Mouse (Mus musculus): ENCODE measurements around the gene 4930572O03Rik. TPM values are rescaled to one million over a fixed set of nuclear protein-coding genes. Genes with fewer than 3 reads are reported as not detected.
A peak's percentile ranks its signal among the peaks of the same experiment; 100 is the strongest.
"Not testable (repeated sequence)": the region's sequence is repeated elsewhere in the genome, so short reads cannot be mapped to it uniquely, and the experiment has no call there.

4930572O03Rik gene
- not detected in 2 replicates for polyA plus RNA-seq (2015; fragmentation: Nextera tagmentation; extraction: Ambion mirVana)

DNA sequence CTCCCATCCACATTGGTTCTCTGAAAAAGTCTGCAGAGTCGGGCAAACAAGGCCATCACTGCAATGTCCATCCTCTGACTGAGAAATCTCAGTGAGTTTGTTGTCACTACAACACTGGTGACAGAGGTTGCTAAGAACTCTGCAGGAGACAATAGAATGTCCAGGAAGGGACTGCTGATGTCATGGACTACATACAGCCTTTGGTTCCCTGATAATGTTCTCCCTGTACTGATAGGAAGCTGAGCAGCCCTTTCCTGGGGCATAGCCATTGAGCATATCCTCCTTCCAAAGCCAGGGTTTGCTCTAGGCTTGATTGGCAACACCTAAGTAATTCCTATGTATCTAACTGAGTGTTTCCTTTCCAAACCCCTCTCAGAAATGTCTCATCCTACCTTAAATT is at the start of gene 4930572O03Rik:
TSS of gene 4930572O03Rik (minus strand) at position 101 of the 400 bp plus-strand sequence.
- H3K9me3 ChIP-seq (replicated peaks); ATAC-seq (ENCODE audit: low FRiP score); H3K4me2 ChIP-seq; H3K27ac ChIP-seq (replicated peaks); H3K36me3 ChIP-seq; H3K9ac ChIP-seq (replicated peaks); H3K4me3 ChIP-seq (replicated peaks); H3K27me3 ChIP-seq (replicated peaks); H3K4me1 ChIP-seq: not testable (repeated sequence)
- 79% methylated on average over 1 of the region's 1 CpGs for WGBS

DNA sequence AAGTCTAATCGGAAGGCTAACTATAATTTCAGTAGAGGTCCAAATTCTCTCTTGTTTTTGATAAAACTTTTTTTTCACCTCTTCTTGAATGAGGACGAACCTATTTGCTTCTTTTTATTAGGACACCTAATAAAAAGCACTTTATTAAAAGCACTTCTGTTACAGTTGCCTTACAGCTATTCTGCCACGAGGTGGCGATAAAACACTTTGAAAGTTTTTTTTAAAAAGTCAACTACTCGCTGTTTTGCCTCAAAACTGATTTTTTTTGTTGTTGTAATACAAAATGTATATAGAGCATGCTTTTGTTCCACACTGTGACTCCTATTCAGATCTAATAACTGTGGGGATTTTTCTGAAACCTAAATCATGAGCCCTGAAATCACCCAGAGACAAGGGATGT is 46.0 kb upstream of the 4930572O03Rik start:
- not testable (repeated sequence) for H3K36me3 ChIP-seq; H3K9me3 ChIP-seq (replicated peaks); ATAC-seq (ENCODE audit: low FRiP score); H3K9ac ChIP-seq (replicated peaks); H3K4me2 ChIP-seq; H3K4me1 ChIP-seq; H3K27ac ChIP-seq (replicated peaks); H3K4me3 ChIP-seq (replicated peaks); H3K27me3 ChIP-seq (replicated peaks)
- WGBS = 24% methylated on average over 5 of the region's 5 CpGs

DNA sequence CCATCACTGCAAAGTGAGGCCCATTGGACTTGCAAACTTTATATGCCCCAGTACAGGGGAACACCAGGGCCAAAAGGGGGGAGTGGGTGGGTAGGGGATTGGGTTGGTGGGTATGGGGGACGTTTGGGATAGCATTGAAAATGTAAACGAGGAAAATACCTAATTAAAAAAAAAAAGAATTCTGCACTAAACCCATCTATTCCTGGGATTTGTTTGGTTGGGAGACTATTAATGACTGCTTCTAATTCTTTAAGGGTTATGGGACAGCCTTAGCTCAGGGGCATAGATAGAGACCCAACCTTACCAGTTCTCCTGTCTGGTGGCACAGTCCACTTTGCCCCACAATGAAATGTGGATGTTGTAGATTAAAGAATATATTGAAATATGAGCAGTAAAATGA is 40.9 kb upstream of the 4930572O03Rik start:
- not testable (repeated sequence) for H3K4me2 ChIP-seq; H3K9ac ChIP-seq (replicated peaks); H3K4me3 ChIP-seq (replicated peaks); H3K27me3 ChIP-seq (replicated peaks); H3K4me1 ChIP-seq; ATAC-seq (ENCODE audit: low FRiP score); H3K36me3 ChIP-seq; H3K27ac ChIP-seq (replicated peaks)
- WGBS = 35% methylated on average over 2 of the region's 2 CpGs
- 0 out of 2 replicates have a peak, but pooled peaks cover 11% of the 10 kb centered on the region for H3K9me3 ChIP-seq (replicated peaks)

DNA sequence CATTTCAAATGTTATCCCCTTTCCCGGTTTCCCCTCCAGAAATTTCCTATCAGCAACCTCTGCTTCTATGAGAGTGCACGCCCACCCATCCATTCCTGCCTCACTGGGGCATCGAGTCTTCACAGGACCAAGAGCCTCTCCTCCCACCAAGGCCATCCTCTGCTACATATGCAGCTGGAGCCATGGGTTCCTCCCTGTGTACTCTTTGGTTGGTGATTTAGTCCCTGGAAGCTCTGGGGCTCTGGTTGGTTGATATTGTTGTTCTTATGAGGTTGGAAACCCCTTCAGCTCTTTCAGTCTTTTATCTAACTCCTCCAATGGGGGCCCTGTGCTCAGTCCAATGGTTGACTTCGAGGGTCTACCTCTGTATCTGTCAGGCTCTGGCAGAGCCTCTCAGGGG is 35.0 kb upstream of the 4930572O03Rik start:
- not testable (repeated sequence) for H3K27ac ChIP-seq (replicated peaks); ATAC-seq (ENCODE audit: low FRiP score); H3K9ac ChIP-seq (replicated peaks); H3K4me1 ChIP-seq; H3K4me2 ChIP-seq; H3K4me3 ChIP-seq (replicated peaks); H3K36me3 ChIP-seq; H3K27me3 ChIP-seq (replicated peaks)
- WGBS = 82% methylated on average over 4 of the region's 4 CpGs
- H3K9me3 ChIP-seq (replicated peaks) = peaks cover 20% of the 10 kb centered on the region

DNA sequence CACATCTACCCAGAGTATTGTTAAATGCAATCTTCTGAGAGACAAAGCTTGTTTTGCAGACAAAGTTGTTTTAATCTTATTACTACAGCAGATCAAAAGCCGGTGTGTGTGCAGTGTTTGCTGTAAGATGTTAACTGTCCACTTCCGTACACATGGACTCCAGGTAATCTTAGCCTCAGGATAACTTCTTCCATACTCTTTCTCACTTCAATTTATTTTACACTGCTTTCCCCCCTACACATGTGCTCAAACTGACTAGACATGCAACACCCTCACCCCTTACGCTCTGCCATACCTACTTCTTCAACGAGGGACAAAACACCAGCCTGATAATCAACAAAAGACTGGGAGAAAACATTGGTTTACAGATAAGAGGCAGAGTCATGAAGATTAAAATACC is 34.0 kb upstream of the 4930572O03Rik start:
- not testable (repeated sequence) for ATAC-seq (ENCODE audit: low FRiP score); H3K27ac ChIP-seq (replicated peaks); H3K9ac ChIP-seq (replicated peaks); H3K4me1 ChIP-seq; H3K4me3 ChIP-seq (replicated peaks); H3K36me3 ChIP-seq; H3K4me2 ChIP-seq; H3K27me3 ChIP-seq (replicated peaks)
- H3K9me3 ChIP-seq (replicated peaks) = peaks cover 24% of the 10 kb centered on the region
- 74% methylated on average over 4 of the region's 4 CpGs for WGBS

DNA sequence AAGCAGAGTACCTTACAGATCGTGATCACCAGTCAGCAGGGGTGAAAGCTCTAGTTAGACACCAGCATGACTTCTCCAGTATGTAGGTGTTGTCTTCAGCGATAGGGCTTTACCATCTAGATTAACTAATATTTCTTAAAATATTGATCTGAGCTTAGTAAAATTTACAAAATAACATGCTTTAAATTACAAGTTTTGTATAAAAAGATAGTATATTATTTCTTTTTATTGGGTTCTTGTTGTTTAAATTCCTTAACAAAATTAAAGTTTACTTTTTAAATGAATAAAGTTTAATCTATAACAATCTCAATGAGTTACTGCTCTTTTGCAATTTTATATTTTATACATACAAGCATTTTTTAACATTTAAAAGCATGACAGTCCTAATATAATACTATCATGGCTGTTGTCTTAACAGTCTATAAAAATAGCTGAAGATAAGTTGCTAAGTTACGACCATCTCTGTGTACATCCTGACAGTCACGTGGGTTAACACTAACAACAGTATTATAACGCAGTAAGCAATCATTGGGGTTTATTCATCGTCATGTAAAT is 32.9 kb upstream of the 4930572O03Rik start:
- H3K9ac ChIP-seq (replicated peaks); H3K27ac ChIP-seq (replicated peaks); H3K27me3 ChIP-seq (replicated peaks); H3K4me1 ChIP-seq; H3K4me3 ChIP-seq (replicated peaks); H3K36me3 ChIP-seq; H3K4me2 ChIP-seq: not testable (repeated sequence)
- ATAC-seq (ENCODE audit: low FRiP score) = peak; percentile 83
- H3K9me3 ChIP-seq (replicated peaks) = peaks cover 27% of the 10 kb centered on the region
- WGBS = 77% methylated on average over 6 of the region's 6 CpGs

DNA sequence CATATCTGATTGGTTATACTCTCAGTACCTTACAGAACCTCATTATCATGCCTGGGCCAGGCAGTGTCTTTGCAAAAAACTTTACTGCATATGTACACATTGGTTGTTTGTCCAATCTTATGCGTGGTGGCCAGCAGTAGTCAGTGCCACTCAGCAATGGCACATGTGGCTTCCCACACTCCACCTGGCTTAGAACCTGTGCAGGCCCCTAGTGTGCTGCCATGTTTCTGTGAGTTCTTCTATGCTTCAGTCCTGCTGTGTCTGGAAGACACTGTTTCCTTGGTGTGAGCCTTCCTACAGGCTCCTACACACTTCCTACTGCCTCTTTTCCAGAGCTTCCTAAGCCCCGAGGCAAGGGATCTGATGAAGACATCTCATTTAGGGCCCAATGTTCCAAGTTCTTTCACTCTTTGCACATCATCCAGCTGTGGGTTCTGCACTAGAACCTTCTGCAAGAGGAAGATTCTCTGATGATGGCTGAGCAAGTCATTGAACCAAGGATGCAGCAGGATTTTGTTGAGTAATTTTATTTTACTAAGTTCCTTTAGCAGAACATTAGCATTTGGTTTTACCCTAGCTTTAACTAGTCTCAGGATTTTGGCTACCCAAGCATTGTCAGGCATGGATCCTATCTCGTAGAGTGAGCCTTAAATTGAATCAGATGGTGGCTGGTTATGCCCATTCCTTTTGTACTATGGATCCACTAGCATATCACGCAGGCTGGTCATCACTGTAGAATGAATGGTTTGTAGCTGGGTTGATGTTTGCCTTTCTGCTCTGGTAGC is 32.2 kb upstream of the 4930572O03Rik start:
- 68% methylated on average over 4 of the region's 4 CpGs for WGBS
- peak; percentile 83 for ATAC-seq (ENCODE audit: low FRiP score)

DNA sequence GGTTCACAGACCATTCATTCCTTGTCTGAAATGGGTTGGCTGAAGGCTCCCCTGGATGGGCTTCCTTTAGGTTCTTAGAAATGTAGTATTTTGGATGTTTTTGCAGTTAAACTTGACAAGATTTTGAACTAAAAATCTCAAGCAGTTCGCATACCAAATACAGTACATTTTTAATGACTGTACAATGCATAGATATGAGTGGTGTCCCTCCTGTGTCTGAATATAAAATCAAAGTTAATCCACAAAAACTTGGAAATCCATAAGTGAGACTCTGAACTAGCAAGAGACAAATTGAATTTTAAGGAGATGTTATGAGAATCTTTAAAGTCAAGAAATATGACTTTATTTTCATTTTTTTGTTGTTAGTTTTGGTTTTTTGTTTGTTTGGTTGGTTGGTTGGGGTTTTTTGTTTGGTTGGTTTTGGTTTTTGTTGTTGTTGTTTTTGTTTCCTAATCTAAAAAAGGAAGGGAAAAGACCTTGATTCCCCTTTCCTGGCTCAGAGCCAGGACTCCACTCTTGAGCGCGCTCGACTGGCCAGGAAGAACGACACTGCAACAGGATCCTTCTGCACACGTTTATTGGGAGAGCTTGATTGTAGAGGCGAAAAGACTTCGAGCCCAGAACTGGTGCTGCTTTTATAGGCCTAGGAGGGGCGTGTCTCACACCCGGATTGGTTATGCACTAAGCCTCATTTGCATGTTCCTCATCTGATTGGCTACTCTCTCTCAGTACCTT is 24.6 kb upstream of the 4930572O03Rik start:
- not testable (repeated sequence) for H3K9ac ChIP-seq (replicated peaks); H3K27ac ChIP-seq (replicated peaks); H3K4me3 ChIP-seq (replicated peaks); H3K4me1 ChIP-seq; H3K27me3 ChIP-seq (replicated peaks); H3K4me2 ChIP-seq; H3K36me3 ChIP-seq
- peak; percentile 79; the same call in 1 of the 2 replicates for ATAC-seq (ENCODE audit: low FRiP score)
- WGBS = 80% methylated on average over 8 of the region's 10 CpGs
- H3K9me3 ChIP-seq (replicated peaks) = peaks cover 27% of the 10 kb centered on the region

More for the DNA sequence above, 32.2 kb upstream of the 4930572O03Rik start:
- H3K4me2 ChIP-seq; H3K36me3 ChIP-seq; H3K4me3 ChIP-seq (replicated peaks); H3K4me1 ChIP-seq; H3K27ac ChIP-seq (replicated peaks); H3K27me3 ChIP-seq (replicated peaks); H3K9ac ChIP-seq (replicated peaks): not testable (repeated sequence)
- H3K9me3 ChIP-seq (replicated peaks) = peaks cover 26% of the 10 kb centered on the region

DNA sequence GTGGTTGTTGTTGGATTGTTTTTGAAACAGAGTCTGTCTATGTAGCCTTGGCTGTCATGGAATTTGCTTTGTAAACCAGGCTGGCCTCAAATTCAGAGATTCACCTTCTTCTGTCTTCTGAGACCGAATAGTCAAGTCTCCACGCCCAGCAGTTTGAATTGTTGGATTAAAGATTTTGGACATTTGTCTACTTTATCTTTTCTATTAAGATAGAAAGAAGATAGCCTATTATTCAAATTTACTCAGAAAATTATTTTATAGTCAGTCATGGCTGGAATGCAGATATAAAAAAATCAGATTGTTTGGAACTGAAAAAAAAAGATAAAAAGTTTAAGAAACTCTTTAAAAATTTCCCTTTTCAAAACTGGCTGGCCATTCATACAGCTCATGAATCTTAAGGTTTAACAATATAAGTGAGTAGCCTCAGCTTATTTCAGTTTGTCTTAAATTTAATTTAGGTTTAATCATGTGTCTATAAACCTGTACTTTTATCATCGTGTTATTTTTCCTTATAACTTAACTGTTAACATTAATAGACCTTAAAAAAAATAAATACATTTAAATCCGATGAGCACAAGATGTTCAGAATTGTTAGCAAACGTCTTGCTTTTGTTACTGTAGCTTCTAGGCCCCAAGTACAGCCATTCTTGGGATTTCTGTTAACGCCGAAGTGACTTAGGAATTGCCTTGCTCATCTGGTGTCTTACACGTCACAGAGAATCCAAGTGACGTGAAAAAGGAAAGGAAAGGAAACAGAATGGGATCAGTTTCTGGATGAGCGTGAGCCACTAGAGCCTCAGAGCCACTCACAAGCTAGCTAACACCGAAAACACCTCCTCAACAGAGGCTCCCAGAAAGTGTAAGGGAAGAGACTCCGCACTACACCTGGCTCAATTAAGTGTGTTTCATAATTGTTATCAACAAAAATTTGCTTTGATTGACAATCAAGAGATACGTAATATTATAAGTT is 23.4 kb upstream of the 4930572O03Rik start:
- H3K9me3 ChIP-seq (replicated peaks) = peaks cover 23% of the 10 kb centered on the region
- H3K4me1 ChIP-seq; H3K4me2 ChIP-seq; H3K27ac ChIP-seq (replicated peaks); H3K4me3 ChIP-seq (replicated peaks); H3K36me3 ChIP-seq; H3K9ac ChIP-seq (replicated peaks); H3K27me3 ChIP-seq (replicated peaks): not testable (repeated sequence)
- WGBS = 69% methylated on average over 13 of the region's 13 CpGs
- ATAC-seq (ENCODE audit: low FRiP score) = peak; percentile 72

DNA sequence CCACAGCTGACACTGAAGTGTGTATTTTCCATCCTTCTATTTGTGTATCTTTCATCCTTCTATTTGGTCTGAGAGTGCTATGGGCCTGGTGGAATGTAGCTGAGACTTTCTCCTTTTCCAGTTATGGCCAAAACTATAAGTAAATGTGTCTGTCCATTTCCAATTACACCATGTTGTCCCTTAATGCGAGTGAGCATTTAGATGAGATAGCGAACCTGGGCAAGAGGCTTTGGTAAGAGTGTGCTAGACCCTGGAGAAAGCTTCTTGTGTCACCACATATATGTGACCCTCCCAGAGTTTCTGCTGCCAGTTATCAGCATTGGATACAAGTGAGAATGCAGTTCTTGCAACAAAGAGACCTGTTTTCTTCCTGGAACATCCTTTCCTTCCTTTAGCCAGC is 22.0 kb upstream of the 4930572O03Rik start:
- not testable (repeated sequence) for H3K4me2 ChIP-seq; H3K4me3 ChIP-seq (replicated peaks); H3K36me3 ChIP-seq; H3K27me3 ChIP-seq (replicated peaks); H3K27ac ChIP-seq (replicated peaks); ATAC-seq (ENCODE audit: low FRiP score); H3K4me1 ChIP-seq; H3K9ac ChIP-seq (replicated peaks)
- H3K9me3 ChIP-seq (replicated peaks) = peaks cover 18% of the 10 kb centered on the region
- 75% methylated on average over 2 of the region's 2 CpGs for WGBS

DNA sequence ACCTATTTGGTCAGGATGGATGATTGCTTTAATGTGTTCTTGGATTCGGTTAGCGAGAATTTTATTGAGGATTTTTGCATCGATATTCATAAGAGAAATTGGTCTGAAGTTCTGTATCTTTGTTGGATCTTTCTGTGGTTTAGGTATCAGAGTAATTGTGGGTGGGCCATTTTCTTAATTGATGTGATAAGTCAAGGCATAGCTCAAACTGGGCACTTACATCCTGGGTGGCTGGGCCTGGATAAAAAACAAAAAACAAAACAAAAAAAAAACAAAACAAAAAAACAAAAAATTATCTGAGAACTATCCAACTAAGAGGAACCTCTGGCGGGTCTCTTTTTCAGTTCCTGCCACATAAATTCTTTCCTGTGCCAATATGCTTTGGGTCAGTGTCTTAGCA is 20.9 kb upstream of the 4930572O03Rik start:
- not testable (repeated sequence) for H3K4me3 ChIP-seq (replicated peaks); H3K27ac ChIP-seq (replicated peaks)

More for the DNA sequence above, 20.9 kb upstream of the 4930572O03Rik start:
- H3K36me3 ChIP-seq; H3K4me1 ChIP-seq; H3K4me2 ChIP-seq; H3K27me3 ChIP-seq (replicated peaks); H3K9ac ChIP-seq (replicated peaks): not testable (repeated sequence)
- 87% methylated on average over 4 of the region's 4 CpGs for WGBS
- ATAC-seq (ENCODE audit: low FRiP score) = 0 out of 2 replicates have a peak, but pooled peaks have one; percentile 77
- peaks cover 23% of the 10 kb centered on the region for H3K9me3 ChIP-seq (replicated peaks)

Data from neural tube, embryonic 15.5 days (tissue).